Mouse (Mus musculus) urinary bladder, adult 2 months (tissue): ENCODE results near the gene Gcsh. TPM values are rescaled to one million over a fixed set of nuclear protein-coding genes. Genes with fewer than 3 reads are reported as not detected.

Experiments used
- DNase-seq: peaks from one replicate; pipeline ENCODE4 v3.0.0; 2022; ENCODE audit warnings: low spot score
- polyA plus RNA-seq: library from polyadenylated mRNA; depleted of rRNA; stranded (reverse); fragments of >200 nt; gene quantifications from 2 replicates; pipeline ENCODE4 v1.2.3, GENCODE M21; 2012; rRNA removed

Gene Gcsh
- 60.5 and 70.1 TPM in 2 replicates for polyA plus RNA-seq

DNA sequence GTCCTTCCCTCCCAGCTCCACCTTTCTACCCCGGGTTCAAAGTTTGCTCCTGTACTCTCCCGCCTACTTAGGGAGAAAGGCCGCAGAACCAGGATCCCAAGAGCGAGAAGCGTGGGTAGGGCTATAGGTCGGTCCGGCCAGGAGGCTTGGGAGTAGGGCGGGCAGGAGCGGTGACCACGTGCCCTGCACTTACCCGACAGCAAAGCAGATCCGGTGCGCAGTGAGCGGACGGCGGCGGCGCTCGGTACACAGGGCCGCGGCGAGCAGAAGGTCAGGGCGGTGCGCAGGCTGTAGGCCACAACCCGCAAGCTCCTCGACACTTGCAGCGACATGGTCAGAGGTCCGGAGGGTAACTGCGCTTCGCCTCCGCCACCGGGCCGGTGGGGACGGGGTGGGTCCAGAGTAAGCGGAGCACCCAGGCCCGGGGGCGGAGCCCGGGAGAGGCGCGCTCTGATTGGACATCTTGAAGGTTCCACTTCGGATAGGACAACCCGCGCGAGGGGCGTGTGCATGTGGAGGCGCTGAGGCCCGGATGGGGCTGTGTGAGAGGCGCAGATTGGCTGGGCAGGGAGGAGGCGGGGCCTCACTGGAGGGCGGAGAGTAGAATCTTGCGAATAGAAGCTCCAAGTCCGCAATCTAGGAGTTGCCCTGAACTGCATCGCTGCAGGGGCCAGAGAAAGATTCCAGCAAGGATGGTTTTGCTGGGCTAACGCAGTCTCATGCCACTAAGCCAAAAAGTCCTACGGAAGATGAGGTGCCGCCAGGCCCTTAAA, at the start of gene Gcsh:
Gcsh (minus strand) TSS at position 443 of the 773 bp plus-strand sequence.
- peak; percentile 96 for DNase-seq

DNA sequence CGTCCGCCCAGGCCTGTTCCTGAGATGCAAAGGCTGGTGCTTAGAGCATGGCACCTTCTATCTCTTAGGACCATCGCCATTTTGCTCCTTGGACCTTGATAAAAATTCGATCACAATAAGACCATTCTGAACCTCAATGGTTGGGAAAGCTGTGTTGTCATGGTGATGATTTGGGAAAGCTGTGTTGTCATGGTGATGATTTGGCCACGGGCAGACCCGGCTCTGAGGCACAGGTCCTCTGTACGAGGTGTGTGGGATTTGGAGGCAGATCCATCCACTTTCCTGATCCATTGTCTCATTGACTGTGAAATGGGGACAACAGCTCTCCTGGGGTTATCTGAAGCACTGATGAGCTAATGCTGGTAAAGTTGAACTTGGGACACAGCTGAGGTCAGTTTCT, 46.5 kb upstream of the Gcsh start:
- no peak for DNase-seq

DNA sequence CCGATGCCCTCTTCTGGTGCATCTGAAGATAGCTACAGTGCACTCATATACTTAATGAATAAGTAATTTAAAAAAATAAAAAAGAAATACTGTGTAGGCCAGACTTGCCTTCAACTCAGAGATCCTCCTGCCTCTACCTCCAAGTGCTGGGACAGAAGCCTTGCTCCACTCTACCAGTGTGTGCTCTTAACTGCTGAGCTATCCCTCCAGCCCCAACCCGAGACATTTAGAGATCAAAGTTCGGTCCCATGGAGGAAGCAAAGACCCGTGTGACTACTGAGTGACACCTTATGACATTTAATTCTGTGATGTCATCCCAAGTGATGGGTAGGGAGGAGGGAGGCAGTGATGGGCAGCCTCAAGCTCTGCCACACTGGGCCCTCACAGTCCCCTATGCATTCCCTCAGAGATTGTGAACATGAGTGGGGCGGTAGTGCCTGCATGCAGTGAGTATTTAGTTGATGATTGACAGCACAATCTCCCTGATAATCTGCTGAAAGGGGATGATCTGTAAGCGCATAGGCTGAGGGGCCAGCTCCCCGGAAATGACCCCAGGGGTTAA, 44.1 kb upstream of the Gcsh start:
- DNase-seq, result no peak

DNA sequence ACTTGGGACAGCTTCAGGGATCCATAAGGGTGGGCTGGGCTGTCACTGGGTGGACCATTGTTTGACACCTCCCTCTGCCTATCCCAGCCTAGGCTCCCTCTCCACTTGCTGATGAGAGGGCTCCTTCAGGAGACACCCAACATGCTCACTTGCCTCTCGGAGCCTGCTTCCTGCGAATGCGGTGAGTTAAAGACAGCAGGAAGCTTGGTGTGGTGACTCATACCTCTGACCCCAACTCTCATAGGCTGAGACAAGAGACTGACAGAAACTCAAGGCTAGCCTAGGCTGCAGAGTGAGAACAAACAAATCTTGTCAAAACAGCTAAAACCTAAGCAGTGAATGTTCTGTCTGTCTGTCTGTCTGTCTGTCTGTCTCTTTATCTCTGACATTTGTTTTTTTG, 40.1 kb upstream of the Gcsh start:
- DNase-seq, result no peak

DNA sequence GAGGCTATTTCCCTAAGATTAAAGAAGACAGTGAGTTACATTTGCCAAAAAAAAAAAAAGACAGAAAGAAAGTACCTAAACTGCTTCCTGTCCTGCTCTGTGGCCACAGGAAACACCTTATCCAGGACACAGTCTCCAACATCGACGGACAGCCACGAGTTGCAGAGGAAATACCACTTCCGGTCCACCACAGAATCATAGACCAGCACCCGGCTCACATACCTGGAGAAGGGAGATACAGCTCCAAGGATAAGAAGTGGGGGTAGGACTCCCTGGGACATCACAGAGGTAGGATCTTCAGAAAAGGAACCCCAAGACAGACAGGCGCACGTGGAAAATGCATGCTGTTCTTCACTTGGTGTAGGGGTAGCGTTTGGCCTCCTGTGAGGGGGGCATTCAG, 39.3 kb upstream of the Gcsh start:
- DNase-seq, result no peak

DNA sequence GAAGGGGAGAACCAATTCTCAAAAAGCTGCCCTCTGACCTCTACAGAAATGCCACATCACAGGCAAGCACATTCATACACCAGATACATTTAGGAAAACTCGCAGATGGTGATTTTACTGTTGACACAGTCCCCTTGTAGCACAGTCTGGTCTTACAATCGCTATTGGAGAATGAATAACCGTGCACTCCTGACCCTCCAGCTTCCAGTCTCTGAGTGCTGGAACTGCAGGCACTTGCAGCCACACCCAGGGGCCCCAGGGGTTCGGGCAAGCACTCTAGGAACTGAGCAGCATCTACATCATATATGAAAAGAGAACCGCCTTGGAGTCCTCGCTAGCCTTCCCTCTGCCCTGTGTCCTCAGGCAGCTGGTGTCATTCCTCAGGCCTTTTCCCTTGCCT, 38.1 kb upstream of the Gcsh start:
- DNase-seq, result no peak

DNA sequence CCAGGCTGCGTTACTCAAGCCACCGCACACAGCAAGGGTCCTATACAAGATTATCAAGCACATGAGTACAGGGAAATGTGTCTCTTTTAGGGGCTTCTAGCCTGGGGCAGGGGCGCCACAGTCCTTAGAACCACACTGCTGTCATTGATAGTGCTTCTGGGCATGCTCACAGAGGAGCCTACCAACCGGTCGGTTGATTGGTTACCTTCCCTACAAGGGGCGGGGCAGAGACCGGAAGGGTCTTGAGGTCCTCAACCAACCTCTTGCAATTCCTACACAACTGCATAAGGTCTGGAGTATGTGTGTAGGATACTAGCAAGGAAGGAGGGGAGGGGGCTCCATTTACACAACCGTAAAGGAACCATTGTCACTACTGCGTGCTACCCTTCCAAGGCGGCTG, 35.3 kb upstream of the Gcsh start:
- no peak for DNase-seq

DNA sequence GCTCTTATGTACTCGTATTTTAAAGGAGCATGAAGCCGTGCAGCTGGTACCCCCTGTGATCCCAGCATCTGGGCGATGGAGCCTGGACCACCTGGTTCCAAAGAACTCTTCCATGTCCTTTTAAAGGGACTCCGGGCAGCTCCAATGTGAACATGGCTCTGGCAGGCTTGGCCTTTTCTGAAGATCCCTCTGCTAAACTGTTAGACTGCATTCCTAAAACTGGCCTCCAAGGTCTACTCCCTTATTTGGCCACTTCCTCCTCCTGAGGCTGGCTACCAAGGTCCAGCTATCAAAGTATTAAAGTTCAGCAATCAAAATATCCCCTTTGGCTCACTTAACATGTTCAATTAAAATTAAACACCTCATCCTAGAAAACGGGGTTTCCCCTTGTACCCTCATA, 34.3 kb upstream of the Gcsh start:
- no peak for DNase-seq

DNA sequence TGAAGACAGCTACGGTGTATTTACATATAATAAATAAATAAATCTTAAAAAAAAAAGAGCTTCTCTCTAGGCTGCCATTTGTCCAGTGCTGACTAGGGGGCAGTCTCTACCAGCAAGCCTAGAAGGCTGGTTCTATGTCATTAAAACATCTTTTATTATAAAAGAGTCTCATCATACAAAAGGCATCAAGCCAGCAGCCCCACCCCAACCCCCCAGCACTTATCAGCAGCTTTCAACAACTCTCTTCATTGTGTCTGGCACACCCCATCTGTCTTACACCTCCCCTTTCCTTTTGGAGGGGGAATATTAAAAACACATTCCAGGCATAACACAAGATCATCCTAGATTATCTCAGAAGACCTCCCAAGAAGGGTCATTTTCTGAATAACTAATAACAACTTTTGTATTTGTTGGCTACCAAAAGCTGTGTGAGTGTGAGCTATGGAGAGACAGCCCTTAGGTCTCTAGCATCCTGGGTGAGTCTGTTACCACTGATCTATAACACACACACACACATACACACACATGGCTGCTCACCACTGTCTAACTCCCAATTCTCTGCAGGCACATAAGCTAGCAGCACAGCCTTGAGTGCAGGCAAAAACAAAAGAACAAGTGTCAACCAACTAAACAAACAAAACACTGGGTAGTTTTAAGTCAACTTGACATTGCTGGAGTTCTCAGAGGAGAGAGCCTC, 29.1 kb upstream of the Gcsh start:
- no peak for DNase-seq

DNA sequence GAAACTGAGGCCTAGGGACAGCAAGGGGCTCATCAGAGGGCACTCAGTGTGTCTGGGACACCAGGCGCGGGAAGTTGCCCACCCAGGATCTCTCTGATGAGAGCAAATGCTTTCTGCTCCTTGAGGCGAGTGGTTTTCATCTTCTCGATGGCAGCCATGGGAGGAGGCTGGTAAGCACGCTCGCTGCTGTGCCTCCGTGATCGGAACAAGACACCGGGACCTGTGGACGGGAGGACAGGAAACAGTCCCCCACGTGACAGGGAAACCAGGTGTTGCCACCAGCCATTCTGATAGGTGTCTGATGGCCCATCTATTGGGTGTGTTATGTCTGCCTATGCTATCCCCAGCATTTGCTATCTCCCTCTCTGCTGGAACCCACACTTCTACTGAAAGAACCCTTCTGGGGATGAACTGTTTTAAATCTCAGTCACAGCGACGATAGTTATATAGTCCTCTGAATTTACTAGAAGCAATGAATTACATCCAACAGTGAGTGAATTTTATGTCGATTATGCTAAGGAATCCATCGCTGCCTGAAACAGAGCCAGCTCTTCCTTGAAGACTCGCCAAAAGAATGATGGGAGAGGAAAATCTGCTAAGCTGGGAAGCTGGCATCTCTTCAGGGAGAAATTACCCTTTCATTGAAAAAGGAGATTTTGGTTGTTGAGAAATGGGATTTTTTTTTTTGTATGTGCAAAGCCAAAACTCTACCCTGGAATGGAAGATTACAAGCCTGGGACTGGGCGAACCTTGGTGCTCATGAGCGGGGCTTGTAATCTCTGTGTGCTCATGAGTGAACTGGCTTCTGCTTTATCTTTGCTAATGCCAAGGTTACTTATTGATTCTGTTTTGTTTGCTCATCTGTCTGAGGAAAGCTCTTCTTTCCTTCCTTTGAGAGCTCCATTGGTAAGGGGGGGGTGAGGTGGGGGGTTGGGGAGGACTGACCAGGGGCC, 26.3 kb upstream of the Gcsh start:
- DNase-seq, result no peak

DNA sequence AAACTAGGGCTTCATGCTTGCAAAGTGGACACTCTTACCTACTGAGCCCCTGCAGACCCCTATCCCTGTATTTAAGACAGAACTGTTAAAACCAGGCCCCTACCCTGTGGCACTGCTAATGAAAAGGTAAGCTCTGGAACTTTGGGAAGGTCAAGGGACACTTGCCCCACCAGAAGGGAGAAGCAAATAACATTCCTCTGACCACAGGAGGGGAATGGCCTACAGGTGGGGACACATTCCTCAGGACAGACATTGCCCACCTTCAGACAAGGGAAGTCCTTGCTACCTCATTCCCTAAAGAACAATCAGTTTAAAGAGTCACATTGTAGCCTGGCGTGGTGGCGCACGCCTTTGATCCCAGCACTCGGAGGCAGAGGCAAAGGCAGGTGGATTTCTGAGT, 24.6 kb upstream of the Gcsh start:
- no peak for DNase-seq

DNA sequence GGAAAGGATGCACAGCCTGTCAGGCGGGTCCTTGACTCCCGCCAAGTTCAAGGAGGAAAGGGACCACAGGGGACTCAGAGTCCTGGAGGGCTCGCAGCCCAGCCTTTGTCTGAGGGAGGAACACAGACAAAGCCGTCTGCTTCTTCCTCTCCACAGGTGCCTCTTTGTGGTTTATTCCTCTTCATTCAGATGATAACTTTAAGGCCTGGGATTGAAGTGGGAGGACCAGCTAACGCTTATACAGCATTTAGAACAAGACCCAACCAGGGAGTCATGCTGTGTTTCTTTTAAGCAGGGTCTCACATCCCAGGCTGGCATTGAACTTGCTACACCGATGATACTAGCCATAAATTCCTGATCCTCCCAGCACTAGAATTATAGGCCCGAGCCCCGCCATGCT, 23.7 kb upstream of the Gcsh start:
- no peak for DNase-seq

DNA sequence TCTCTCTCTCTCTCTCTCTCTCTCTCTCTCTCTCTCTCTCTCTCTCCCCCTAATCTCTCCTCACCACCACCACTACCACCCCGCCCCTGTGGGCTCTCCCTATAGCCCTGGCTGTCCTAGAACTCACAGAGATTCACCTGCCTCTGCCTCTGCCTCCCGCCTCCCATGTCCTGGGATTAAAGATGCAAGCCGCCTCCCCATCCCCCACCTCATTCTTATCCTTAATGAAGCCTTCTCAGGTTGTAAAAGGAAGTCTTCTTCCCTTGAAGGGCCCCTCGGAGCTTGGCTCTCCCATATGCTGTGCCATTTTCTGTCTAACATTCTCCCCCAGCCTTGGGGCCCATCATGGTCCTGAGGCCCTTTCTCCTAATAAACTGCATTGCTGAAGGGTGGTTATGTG, 22.3 kb upstream of the Gcsh start:
- DNase-seq, result no peak

DNA sequence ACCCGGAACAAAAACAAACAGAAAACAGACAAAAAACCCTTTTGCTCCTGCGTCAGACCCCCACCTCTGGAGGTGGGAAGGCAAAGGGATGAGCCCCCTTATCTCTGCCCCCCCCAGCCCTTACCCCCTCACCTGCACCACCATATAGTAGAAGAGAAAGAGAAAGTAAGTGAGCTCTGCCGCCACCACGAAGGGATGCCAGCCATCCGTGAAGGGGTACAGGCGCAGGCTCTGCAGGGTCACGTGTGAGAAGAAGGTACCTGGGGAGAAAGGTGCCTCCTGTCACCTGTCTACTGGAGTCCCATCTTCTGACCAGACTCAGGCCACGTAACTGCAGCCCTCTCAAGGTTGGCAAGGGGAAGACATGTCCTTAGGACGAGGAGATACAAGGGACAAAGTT, 18.0 kb upstream of the Gcsh start:
- DNase-seq, result no peak

DNA sequence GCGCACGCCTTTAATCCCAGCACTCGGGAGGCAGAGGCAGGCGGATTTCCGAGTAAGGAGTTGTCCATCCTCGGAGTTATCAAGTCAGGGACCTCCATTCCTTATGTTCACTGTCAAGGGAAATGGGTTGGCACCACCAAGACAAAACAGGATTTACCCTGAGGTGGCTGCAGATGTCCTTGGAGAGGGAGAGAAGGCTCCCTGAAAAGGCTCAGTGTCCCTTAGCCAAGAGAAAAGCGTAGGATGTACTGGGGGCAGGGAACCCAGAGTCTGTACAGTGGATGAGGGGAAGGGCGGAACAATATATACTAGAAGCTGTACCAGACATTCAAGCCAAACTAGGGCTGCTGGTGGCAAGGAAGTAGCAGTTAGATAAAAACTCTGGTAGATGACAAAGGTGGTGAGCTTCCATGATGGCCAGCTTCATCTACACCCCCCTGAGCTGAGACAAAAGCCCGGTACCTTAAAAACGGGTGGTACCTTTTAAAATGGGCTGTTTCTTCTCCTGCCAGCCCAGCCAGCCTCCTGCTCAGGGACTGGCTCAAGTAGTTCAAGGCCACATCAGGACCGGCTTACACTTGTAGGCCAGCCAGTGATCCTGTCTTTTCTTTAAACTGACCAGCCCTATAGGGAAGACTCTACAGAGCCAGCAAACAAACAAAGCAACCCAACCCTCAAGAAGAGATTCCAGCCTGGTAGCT, 829 bp upstream of the Gcsh start:
- no peak for DNase-seq

DNA sequence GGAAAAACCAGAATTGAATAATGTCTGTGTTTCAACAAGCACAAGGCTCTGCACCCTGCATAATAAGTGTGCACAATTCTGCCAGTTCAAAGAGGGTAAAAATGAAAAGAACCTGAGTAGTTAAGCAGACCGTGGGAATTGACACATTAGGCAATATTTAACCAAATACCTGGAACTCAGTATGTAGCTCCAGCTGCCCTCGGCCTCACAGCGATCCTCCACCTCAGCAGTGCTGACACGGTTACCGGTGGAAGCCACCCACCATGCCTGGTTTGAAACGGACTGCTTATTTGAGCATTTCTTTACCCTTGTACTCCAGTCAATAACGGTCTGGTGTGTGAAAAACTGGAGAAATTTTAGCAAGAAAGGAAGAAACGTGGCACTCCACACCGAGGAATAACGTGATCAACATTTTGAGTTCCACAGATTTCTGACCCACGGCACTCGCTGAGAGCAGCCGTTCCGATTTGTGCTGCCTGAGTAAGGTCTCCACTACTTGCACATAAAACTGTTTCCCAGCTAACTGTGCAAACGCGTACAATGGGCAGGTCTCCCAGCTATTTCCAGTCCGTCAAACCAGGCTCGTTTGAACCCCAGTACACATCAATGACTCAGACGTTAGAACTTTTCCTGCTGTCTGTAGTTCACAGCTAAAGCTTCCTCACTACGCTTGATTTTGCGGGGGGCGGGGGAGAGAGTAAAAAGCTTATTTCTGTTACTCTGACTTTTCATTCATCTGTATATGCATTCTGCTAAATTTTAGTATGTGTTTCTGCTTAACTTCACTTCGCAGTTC, 963 bp downstream of the Gcsh start:
- no peak for DNase-seq

DNA sequence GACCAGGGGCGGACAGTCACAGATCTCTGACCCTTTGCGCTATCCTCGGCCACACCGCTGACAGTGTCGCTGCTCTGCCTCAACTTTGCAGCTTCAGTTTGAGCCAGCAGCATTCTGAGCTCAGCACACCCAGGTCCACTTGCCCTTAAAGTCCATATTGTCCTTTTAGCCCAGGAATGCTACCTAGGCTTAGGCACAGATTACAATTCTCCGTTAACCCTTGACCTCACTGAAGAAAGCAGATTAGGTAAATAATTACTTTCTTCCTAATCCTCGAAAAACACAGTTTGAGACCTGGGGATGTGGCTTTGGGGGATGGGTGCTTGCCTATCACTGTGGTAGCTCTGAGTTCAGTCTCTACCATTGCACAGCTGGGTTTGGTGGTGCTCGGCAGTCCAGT, 2.1 kb downstream of the Gcsh start:
- no peak for DNase-seq

DNA sequence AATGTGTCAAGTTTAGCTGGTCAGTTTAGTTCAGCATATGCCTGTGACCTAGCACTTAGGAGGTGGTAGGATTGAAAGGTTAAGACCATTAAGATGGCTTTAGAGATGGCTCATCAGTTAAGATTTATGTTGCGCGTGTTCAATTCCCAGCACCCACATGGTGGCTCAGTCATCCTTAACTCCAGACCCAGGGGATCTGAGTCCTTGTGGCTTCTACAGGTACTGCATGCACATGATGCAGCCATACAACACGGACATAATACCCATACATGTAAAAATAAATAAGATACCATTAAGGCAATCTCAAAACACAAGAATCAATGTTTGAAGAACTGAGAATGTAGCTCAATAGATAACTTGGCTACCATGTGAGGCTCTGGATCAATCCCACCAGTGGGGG, 3.5 kb downstream of the Gcsh start:
- no peak for DNase-seq

DNA sequence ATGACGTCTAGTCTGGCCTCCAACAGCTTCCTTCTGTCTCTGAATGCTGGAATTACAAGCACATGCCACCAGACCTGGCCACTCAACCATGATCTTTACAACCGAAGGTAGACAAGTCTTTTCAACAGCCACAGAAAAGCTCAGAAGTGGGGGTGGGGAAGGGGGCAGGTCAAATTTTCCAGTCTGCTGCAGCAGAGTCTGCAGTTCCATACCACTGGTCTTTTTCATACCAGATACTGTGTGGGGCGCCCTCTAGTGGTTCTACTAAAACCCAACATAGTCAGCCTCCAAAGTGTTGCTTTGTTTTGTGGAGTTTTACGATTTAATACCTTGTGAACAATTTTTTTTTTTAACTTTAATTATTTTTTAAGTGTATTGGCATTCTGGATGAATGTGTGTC, 13.2 kb downstream of the Gcsh start:
- no peak for DNase-seq

DNA sequence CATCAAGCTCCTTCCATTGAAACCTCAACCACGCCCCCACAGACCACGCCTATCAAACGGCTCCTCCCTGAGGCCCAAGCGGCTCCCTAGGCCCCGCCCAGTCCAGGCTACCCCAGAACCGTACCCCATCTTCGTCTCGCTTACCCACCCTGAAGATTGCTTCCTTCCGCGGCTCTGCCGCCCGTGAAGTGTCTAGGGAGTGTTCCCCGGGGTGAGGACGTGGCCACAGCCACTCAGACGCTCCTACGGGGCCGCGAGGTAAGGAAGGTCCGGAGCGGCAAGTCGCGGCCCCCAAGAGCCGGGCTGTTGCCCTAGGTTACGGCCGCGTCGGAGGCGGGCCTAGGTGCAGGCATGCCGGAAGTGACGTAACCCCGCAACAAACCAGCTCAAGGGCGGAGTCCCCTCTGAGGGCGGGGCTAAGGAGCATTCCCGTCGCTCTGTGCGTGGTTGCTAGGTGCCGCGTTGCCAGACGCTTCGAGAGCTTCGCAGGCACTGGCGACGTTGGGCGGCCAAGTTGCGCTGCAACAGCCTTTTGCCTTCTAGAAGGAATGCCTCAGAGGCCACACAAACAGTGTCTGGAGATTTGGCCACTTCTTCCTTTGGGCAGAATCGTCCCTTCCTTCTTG, 14.6 kb downstream of the Gcsh start, which contains the start of gene 1700030J22Rik:
1700030J22Rik (minus strand) TSS at position 329 of the 626 bp plus-strand sequence.
- peak; percentile 97 for DNase-seq
